Mouse (Mus musculus) embryonic fibroblast, embryonic 13.5 days (primary cell): Measurements from ENCODE around the gene Ffar2.

ENCODE experiments used
- CTCF ChIP-seq: IDR thresholded peaks from 2 replicates; pipeline ENCODE4 v1.5.1; 2011; ENCODE audit warnings: mild to moderate bottlenecking, control low read depth, low read length, moderate library complexity, borderline replicate concordance; ENCODE audit not compliant: insufficient read depth
- POLR2A ChIP-seq: IDR thresholded peaks from 2 replicates; pipeline ENCODE4 v1.6.1; 2011; ENCODE audit warnings: low read depth, mild to moderate bottlenecking, control low read depth, low read length, moderate library complexity

- TF ChIP-seq POLR2A (no peak), CTCF (no peak)
These were observed 34.2 kb upstream of the Ffar2 start for GRCm38 (mm10) chr7:30857746-30858145.
